Mouse (Mus musculus): ENCODE data around the gene Ctnnal1.

GRCm38 (mm10) chr4:56907671-56908070, 42.7 kb upstream of the Ctnnal1 start:
- TF ChIP-seq POLR2A (IDR thresholded peaks at IDR 0.05; ENCODE audit: low read depth, low read length) (no peak), CTCF (conservative IDR thresholded peaks at IDR 0.05; ENCODE audit: insufficient read depth, insufficient read length, low read depth, low read length) (no peak)
